Mouse (Mus musculus) myocyte (in vitro differentiated cells): ENCODE measurements around the gene Zc3h18.

ENCODE experiments used
- CEBPB ChIP-seq: IDR thresholded peaks from 2 replicates; pipeline ENCODE4 v1.6.1; 2011; ENCODE audit warnings: mild to moderate bottlenecking, moderate library complexity; ENCODE audit not compliant: poor library complexity, insufficient read depth, severe bottlenecking
- E2F4 ChIP-seq: IDR thresholded peaks from one replicate; pipeline ENCODE4 v1.6.1; 2011; ENCODE audit warnings: mild to moderate bottlenecking, control low read depth, moderate library complexity; ENCODE audit not compliant: insufficient read depth
- MAX ChIP-seq: IDR thresholded peaks from one replicate; pipeline ENCODE4 v1.6.1; 2011; ENCODE audit warnings: low read depth, mild to moderate bottlenecking, control low read depth
- MYOD1 ChIP-seq, 3 experiments: IDR thresholded peaks; one replicate each; pipeline ENCODE4 v1.6.1; 2011; ENCODE audit warnings: control low read depth in 2 of 3, low read depth in 2 of 3, mild to moderate bottlenecking in 2 of 3, moderate library complexity in 1 of 3; ENCODE audit not compliant: insufficient read length in 2 of 3, control insufficient read depth in 1 of 3
- MYOG ChIP-seq, 3 experiments: IDR thresholded peaks; one replicate each; pipeline ENCODE4 v1.6.1; 2011; ENCODE audit warnings: control low read depth in 2 of 3, low read depth in 2 of 3, mild to moderate bottlenecking in 2 of 3; ENCODE audit not compliant: insufficient read length in 2 of 3, control insufficient read depth in 1 of 3, insufficient read depth in 1 of 3
- POLR2A ChIP-seq: IDR thresholded peaks from one replicate; pipeline ENCODE4 v1.6.1; 2011; ENCODE audit warnings: low read depth, mild to moderate bottlenecking, control low read depth, moderate library complexity; ENCODE audit not compliant: insufficient read length
- POLR2AphosphoS2 ChIP-seq: IDR thresholded peaks from one replicate; pipeline ENCODE4 v1.6.1; 2011; ENCODE audit warnings: low read depth, control low read depth; ENCODE audit not compliant: insufficient read length
- TCF12 ChIP-seq: IDR thresholded peaks from one replicate; pipeline ENCODE4 v1.6.1; 2011; ENCODE audit warnings: mild to moderate bottlenecking, control low read depth; ENCODE audit not compliant: poor library complexity, insufficient read depth, severe bottlenecking
- TCF3 ChIP-seq: IDR thresholded peaks from one replicate; pipeline ENCODE4 v1.6.1; 2011; ENCODE audit warnings: low read depth, control low read depth; ENCODE audit not compliant: insufficient read length
- USF1 ChIP-seq: IDR thresholded peaks from one replicate; pipeline ENCODE4 v1.6.1; 2011; ENCODE audit warnings: low read depth, mild to moderate bottlenecking, control low read depth, moderate library complexity

GRCm38 (mm10) chr8:122335638-122336250 is 40.7 kb upstream of the Zc3h18 start:
- TF ChIP-seq MYOG (IDR thresholded peaks at IDR 0.05; ENCODE audit: control insufficient read depth in 1 of 3, insufficient read depth in 1 of 3, insufficient read length in 2 of 3, low read depth in 2 of 3) (no peak), POLR2A (no peak), MYOD1 (IDR thresholded peaks at IDR 0.05; ENCODE audit: control insufficient read depth in 1 of 3, insufficient read length in 2 of 3, low read depth in 2 of 3) (no peak), CEBPB (no peak), MAX (no peak), TCF3 (no peak), TCF12 (no peak), E2F4 (no peak), POLR2AphosphoS2 (no peak), USF1 (no peak)
